Mouse (Mus musculus) kidney, adult 9 months (tissue): ENCODE data around the gene Speg.
A peak's percentile ranks its signal among the peaks of the same experiment; 100 is the strongest.

Experiments used
- DNase-seq: peaks from one replicate; pipeline ENCODE4 v3.0.0; 2022

The Speg gene

DNA sequence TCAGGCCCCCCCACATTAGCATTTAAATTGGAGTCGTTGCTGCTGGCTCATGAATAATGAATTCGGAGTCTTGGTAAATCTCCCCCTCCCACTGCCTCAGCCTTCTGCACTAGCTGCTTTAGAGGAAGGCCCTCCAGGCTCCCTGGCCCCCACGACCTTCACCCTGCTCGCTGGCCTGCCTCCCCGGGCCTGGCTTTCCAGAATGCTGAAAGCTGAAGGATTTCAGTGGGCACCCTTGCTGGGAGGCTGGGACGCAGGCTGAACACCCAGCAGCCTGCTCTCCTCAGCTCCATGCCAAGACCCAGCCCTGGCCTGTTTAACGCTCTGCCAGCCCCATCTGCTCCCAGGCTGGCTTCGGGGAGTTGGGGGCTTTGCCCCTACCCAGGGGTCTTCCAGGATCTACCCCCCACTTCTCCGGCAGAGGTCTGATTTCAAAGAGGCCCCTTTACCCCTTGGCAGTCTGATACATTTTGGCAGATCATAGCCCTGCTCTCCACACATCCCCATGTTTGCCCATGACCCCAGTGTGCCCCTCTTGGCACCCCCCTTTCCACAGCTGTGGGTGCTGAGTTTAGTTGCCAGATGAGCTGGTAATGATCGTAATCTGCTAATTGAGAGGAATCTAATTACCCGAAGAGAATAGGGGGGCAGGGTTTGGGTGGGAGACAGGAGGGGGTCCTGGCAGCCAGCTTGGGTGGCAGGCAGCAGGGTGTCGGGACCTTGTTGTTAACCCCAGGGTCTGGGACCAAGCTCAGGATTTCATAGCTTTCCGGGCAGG, 68.3 kb downstream of the Speg start:
- DNase-seq = no peak

DNA sequence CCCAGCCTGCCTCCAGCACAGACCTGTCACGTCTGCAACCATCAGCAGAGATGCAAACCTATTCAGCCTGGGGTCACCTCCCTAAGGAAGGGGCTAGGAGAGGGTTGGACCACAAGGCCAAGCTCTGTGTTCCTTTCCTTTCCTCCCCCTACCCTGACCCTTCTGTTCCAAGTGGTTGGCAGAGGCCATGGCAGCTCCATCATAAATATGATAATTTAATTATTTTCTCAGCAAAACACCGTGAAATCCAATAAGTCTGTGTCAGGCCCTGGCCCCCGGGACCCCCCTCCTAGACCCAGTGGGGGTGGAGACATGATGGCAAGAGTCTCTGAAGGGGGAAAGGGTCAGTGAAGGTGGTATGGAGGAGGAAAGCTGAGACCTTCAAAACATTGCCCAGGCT, 69.1 kb downstream of the Speg start:
- no peak for DNase-seq

DNA sequence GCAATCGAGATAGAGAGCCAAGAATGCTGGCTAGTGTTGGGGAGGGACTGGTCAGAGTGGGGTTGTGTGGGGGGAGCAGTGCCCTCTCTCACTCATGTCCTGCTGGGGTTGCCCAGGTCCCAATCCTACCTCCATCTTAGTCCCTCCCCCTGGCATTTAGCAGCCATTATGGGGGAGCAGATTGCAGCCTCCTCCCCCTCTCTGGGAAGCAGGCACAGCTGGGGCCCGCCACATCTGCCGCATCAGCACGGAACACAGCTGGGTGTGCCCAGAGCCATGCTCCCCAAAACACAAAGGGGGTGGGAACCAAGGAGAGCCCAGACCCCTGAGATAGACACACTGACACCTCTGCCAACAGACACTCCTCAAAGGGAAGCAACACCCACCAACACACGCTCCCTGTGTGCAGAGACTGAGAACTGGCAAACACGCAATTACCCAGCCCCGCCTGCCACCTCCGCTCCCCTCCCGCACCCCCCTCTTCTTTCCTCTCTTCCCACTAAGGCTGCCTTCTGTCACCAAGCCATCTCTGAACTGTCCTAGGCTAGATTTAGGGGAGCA, 70.1 kb downstream of the Speg start:
- no peak for DNase-seq

DNA sequence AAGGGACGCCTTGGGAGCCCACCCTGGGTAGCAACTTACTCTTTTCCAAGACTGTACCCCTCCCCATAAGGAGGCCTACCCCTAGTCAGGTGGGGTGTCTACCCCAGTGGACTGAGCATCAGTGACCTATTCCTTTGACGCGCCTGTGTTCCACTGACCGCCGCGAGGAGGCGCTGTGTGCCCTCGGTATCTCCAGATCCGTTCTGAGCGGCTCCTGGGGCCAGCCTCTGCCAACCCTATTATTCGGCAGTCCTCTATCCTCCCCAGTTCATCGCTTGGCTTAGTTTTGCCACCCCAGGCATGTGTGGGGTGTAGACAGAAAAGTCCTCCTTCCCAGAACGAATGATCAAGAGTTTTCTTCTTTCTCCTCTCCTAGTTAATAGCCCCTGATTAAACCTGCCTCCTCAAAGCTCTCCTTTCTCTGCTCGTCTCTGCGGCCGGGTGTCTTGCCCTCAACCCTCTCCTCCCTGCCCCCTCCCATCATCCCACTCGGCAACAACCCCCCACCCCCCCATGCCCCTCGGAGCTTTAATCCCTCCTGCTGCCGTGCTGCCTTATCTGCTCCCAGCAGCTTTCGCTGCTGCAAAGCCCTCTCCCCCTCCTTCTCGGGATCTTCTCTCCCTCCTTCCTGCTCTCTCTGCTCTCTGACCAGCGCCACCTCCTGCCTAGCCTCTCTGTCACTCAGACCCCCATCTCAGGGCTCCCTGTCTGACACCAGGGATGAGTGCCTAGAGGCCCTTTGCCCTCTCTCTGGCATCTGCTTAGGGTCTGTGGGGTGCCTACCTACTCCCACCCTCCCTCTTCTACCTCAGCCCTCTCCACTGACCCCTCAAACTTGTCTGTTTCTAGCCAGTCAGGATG, 70.9 kb downstream of the Speg start:
- peak; percentile 71 for DNase-seq

DNA sequence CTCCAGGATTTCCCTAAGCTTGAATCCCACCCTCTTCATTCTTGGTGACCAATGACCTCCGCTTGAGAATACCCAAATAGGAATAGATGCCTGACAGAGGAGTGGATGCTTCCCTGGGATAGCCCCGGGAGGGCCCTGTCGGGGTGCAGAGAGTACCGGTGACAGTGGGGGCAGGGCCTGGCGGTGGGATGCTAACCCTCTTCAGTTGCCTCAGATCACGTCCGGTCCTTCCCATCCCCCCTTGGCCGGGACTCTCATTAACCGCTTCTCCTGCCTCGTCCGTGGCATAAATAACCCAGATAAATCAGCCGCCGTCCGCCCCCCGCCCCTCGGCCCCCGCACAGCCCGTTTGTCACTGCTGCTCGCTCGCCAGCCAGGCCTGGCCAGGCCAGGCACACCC, 71.6 kb downstream of the Speg start:
- no peak for DNase-seq

DNA sequence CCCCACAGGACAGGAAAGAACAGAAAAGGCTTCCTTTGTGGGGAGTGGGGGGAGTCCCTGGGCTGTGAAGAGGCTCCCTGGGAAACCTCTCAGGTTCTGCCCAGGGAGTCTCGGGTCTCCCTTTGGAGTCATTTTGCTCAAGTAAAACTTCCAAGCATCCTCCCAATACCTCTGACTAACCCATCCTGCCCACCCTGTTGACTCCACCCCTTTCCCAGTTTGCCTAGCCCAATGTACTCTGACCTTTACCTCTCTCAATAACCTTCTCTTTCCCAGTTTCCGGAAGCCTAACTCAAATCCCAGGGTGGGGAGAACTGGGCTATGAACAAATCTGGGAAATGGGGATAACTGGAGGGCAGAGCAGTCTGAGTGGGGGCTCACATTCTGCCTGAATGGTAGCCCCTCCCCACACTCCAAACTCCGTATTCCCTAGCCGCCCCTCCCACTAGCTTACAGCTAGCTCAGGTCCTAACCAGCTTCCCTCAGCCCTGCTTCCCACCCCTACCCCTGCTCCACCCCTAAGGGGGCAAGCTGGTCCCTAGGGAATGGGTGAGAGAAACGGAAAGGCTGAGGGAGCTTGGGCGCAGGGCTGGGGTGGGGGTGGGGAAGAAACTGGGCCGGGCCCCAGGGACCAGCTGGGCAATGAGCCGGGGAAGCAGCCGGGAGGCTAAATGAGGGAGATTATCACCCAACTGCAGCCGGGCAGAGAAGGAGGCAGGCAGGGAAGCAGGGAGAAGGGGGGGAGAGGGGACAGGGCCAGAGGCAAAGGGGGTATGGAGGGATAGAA, 72.4 kb downstream of the Speg start:
- no peak for DNase-seq

DNA sequence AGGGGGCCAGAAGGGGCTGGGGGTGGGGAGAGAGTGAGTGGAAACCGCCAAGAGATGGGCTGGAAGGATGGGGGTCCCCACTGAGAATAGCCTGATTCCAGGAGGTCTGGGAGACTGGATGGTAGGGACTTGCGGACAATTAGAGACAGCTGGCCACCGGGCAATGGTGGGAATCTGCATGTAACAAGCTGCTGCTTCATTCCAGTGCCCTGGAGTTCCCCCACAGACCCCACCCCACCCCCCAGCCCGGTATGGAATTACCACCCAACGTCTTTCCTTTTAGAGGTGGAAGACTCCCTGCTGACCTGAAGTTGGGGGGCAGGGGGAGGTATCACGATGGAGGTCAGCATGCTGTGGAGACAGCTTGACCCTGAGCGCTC, 72.9 kb downstream of the Speg start:
- no peak for DNase-seq

DNA sequence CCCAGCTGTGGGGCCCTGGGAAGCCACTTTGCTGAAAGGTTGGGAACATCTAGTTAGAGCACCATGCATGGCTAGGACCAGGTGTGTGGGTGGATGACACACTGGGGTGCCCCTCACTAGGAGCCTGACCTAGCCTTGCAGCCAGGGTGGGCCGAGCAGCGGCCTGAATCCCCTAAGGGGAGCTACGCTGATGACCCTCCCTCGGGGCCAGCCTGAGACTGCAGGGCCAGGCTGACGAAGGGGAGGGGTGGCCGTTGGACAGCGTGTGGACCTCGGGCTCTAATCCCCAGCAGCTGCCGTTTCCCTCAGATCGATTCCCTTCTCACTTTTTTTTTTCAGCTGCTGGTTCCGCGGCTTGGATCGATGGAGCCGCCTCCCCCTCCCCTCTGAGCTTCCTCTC, 73.8 kb downstream of the Speg start:
- no peak for DNase-seq

DNA sequence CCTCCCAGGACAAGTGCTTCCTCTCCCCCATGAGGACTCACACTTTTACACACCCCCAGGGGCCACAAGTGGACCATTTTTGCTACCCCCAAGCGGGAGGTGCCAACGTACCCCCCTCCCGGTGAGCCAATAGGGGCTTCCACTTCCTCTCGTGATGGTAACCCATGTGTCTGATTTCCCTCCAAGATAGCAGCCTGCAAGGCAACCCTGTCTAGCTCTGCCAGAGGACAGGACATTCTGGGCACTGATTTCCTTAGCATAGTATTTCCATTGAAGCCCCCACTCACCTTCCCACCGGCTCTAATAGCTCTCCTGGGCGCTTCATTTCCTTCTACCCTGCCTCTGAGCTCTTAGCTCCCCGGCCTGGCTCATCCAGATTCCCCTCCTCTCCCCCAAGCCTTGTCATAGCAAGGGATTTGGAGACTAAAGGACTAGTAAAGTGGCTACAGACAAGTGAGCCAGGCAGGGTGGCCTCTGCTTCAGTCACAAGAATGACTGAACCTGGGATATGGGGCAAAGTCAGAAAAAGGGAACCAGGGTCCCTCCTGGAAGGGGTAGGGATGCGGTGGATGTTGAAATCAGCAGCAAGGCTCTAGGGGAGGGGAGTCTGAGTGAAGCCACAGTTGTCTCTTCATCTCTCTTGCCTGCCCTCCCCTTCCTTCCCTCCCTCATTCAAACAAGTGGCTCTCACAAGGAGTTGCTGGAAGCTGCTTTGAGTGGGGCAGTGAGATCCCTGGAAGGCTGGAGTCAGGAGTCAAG, 74.5 kb downstream of the Speg start:
- DNase-seq = no peak

DNA sequence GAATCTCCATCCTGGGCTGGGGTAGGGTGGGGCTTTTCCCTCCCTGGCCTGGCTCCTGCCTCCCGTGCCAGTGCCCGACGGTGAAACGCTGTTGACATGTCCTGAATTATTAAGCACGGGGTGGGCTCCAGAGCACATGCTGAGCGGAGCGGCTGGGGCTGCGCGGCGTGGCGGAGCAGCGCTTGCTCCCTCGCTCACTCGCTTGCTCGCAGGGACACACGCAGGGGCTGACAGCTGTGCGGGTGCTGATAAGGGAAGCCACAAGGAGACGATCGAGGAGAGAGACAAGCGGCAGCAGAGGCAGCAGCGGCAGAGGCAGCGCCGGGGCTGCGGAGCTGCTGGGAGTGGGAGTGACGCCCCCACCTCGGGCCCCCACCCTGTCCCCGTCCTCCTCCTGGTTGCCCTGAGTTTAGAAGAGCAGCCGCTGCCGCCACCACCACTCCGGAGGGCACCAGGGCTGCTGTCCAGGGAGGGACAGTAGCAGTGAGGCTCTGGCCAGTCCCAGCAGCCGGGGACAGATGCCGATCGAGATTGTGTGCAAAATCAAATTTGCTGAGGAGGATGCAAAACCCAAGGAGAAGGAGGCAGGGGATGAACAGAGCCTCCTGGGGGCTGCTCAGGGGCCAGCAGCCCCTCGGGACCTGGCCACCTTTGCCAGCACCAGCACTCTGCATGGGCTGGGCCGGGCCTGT, 75.4 kb downstream of the Speg start, which contains the start of gene Asic4:
TSS of gene Asic4 (plus strand) at position 123 of the 692 bp plus-strand sequence.
- no peak for DNase-seq

DNA sequence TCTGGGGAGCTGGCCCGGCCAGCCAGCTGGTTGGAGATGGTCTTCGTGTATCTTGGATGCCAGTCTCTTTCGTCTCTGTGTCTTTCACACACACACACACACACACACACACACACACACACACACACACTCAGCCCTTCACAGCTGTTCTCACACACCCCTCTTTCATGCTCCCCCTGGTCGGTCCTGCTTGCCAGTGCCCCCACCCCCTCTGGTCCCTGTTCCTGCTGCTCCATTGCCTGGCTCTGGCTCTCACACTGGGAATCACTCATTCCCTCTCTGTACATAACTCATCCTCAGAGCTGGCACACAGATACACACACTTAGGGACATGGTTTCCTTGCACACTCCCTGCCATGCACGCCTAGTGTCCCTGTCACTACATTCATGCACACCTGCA, 76.8 kb downstream of the Speg start:
- no peak for DNase-seq

DNA sequence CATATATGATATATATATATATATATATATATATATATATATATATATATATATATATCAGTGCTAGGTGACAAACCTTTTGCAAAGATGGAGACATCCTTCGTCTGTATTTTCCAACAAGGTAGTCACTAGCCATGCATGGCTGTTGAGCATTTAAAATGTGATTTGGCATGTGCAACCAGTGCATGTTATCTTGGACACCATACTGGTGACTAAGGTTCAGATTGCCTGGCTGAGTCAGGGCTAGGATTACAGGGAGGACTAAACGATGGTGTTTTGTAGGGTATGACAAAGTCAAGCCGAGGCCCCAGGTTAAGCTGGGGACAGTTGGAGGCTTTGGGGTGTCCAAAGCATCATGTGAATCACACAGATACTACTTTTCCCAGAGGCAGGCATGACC, 80.3 kb downstream of the Speg start:
- DNase-seq = no peak

DNA sequence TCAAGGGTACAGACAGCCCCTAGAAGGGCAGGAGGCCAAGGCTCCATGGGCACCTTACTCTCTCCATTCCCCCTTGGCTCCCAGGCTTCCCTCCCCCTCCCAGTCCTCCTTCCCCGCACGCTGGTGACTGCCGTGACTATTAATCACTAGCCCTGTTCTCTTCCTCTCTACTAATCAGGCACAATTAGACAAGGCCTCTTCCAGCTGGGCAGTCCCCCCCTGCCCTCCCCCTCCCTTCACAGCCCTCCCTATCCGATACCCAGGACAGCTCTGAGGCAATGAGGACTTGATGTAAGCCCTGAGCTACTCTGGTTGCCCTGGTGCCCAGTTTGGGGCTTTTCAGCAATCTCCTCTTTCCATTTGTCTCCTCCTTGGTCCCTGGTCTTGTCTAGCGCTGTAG, 80.9 kb downstream of the Speg start:
- no peak for DNase-seq

DNA sequence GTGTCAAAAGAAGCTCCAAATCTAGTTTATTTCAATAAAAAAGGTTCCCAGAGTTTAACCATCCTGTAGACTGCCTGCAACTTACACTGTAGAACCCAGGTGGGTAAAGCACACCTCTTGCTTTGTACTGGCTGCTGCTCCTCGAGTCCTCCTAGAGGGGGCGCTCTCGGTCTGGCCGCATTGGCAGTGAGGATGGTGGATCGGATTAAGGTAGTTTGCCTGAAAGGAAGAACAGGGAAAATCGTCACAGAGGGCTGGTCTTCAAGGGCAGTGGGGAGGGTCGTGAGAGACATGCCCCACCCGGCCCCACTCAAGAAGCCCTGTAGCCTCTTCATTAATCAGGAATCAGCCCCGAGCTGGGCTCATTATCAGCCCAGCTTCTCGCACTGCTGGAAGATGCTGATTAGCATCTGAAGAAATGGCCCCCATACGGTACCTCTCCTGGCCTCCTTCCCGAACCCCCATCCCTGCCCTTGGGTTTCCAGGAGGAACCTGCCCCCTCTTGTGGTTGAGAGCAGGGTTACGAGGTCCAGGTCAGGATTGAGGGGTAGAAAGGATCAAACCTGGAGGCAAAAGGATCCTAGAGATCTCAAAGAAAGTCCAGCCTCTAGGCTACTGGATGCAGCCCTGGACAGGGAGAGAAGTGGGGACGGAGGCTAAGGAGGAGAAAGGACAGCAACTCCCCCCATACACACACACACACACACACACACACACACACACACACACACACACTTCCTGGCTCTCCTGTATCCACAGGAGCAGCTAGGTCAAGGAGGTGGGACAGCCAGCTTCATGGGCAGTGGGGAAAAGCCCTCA, 81.9 kb downstream of the Speg start:
- no peak for DNase-seq

DNA sequence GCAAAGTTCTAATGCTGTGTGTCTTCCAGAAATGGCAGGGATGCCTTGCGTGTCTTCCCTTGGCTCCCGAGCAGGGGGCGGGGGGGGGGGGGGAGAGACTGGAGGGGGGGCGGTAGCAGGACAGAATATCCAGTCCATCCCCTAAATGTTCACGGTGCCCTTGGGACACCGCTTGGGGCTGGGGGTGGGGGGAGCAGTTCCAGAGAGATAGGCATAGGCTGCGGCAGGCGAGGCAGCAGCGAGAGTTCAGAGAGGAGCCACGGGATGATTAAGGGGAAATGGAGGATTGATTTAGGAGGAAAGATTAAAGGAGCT, 82.6 kb downstream of the Speg start:
- DNase-seq = no peak

DNA sequence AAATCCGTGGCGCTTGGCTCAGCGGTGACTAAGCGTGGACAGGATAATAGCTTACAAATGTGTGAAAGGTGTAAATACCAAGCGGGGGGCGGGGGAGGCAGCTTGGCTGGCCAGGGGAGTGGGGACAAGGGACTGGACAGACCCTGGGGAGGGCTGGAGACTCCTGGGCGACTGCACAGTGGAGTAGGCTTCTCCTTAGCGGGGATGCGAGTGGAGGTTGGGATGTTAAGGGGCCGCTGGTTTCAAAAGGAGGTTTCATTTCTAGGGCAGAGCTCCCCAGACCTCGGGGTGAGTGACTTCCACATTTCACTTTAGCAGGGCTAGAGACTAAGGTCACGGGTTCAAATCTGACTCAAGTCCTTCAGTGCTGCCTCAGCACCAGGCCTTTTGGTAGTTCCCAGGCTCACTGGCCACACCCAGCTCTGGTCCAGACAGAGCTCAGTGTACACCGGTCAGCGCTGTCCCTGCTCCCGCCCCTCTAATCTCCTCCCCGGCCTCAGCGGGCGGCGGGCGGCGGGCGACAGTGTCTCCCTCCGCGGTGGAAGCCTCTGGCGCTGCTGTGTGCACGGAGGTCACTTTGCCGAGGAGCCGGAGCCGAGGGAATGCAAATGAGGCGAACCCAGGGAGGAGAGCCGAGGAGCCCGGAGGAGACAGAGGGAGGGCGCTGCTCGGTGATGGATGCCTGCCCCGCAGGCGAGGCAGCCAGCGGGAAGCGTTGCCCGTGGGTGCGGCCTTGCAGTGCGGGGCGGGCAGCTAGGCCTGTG, 83.1 kb downstream of the Speg start:
- peak; percentile 24 for DNase-seq

DNA sequence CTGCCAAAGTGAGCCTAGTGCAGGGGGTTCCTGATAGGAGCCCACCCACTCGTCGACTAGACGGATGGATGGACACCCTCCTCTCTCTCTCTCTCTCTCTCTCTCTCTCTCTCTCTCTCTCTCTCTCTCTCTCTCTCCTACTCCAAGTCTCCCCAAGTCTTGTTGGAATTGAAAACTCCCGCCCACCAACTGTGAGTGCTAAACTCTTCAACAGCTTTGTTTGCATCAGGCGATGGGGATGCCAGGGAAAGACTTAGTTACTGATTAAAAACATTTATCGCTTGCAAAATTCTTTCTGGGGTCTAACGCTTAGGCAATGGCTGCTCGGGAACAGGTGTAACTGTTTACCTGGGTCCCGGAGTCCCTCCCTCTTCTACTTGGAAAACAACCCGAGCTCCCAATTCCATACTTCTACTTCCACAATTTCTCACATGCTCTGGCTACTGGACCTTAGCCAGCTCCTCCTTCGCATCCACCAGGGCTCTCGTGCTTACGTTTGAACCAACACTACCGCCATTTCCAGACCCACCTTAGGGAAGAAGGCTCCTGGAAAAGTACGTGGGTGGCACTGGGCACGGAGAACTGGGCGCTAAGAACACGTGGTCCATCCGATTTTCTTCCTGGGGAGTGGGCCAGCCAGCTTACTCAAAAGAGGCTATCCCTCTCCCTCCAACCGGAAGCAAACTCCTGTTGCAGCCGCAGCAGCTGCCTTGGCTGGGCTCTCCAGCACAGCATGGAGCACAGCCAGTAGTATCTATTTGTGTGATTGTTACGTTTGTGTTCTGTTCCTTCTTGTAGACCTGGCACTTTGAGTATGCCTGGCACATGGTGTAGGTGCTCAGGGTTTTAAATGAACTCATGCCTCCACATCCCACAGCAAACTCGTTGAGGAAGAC, 83.9 kb downstream of the Speg start:
- DNase-seq = no peak

DNA sequence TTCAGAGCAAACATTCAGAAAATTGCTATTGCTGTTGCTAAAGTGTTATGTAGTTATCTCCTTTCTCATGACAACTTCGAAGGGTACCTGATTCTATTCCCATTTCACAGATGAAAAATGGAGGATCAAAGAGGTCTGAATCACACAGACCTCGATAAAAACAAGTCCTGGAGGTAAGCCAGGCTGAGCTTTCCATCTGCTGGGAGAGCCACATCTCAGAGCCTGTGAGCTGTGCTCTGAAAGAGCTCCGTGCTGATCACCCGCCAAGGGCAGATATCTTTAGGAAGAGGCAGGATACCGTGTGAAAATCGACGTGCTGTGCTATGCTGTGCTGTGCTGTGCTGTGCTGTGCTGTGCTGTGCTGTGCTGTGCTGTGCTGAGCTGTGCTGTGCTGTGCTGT, 85.2 kb downstream of the Speg start:
- DNase-seq = no peak

DNA sequence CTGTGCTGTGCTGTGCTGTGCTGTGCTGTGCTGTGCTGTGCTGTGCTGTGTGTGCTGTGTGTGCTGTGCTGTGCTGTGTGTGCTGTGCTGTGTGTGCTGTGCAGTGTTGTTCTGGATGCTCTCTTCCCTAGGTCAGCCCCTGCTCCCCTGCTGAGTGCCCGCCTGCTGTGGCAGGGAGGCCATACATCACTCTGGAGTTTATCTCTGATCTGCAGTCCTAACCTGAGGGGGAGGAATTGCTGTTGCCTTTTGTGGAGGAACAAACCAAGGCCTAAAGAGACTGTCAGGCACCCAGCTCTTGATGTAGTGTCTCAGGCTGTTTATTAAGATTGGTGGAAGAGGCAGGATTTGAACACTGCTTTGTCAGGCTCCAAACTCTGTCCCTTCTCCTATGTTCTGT, 87.5 kb downstream of the Speg start:
- DNase-seq = no peak
